Mouse (Mus musculus): Measurements from ENCODE around the gene Ltv1. TPM values are rescaled to one million over a fixed set of nuclear protein-coding genes. Genes with fewer than 3 reads are reported as not detected.

Ltv1 gene
- polyA plus RNA-seq, 1 experiment, result 6.6 TPM

DNA sequence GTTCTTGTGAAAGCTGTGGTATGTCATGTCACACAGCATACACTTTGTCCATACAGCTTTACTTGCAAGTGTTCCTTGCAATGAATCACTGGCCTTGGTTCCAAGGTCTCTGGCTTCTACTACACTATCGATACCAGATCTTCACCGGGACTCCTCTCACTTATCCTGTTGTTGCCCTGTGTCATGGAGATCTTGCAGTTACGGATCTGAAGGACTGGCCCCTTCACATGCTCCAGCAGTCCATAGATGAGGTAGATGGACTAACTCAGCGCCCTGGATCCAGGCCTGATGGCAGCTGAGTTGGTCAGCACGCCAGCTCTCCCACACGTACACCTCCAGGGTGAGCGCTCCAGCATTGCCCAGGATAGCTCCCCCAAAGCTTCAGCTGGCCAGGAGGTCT, 57.7 kb downstream of the Ltv1 start:
- H3K27ac ChIP-seq (ENCODE audit: insufficient read depth, low read length), result no peak overlapping the region
- WGBS, result 91% methylated on average over 7 of the region's 7 CpGs
- no peaks in the 10 kb centered on the region for H3K27me3 ChIP-seq (ENCODE audit: control insufficient read depth, insufficient read depth, low read length)
- TF ChIP-seq CTCF (IDR thresholded peaks at IDR 0.05; ENCODE audit: extremely low read depth, insufficient read depth, insufficient read length, insufficient replicate concordance) (no peak), POLR2A (IDR thresholded peaks at IDR 0.05; ENCODE audit: low read depth, low read length) (no peak)
- no peak overlapping the region for H3K4me3 ChIP-seq (ENCODE audit: extremely low read depth, insufficient read depth, insufficient read length)
- no peaks in the 10 kb centered on the region for H3K36me3 ChIP-seq (ENCODE audit: control insufficient read depth, insufficient read depth, low read length)
- no peaks in the 10 kb centered on the region for H3K4me1 ChIP-seq (ENCODE audit: control insufficient read depth, insufficient read depth, insufficient read length)
- no peak for DNase-seq (ENCODE audit: low read depth in 1 of 2, low spot score in 2 of 2)

DNA sequence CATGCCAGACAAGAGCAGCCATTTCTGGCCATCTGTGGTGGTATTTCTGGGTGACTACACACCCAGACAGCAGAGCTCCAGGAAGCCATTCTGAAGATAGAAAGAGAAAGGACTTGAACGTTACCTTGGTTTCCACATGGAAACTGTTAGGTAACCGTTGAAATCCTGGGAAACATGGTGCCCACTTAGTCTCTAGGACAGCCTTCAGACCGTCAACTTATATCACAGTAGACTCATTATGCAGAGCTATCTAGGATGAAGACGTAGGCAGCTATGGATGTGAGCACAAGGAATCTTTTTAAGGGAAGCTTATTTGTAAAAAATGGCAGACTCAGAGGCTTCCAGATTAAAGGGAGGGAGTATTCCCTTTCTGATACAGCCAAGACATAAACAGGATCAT, 59.1 kb downstream of the Ltv1 start:
- no peaks in the 10 kb centered on the region for H3K4me1 ChIP-seq (ENCODE audit: control insufficient read depth, insufficient read depth, insufficient read length)
- H3K36me3 ChIP-seq (ENCODE audit: control insufficient read depth, insufficient read depth, low read length), result no peaks in the 10 kb centered on the region
- no peak overlapping the region for H3K4me3 ChIP-seq (ENCODE audit: extremely low read depth, insufficient read depth, insufficient read length)
- 90% methylated on average over 4 of the region's 4 CpGs for WGBS
- DNase-seq (ENCODE audit: low read depth in 1 of 2, low spot score in 2 of 2), result no peak
- TF ChIP-seq POLR2A (IDR thresholded peaks at IDR 0.05; ENCODE audit: low read depth, low read length) (no peak), CTCF (IDR thresholded peaks at IDR 0.05; ENCODE audit: extremely low read depth, insufficient read depth, insufficient read length, insufficient replicate concordance) (no peak)
- H3K27me3 ChIP-seq (ENCODE audit: control insufficient read depth, insufficient read depth, low read length), result no peaks in the 10 kb centered on the region
- H3K27ac ChIP-seq (ENCODE audit: insufficient read depth, low read length), result no peak overlapping the region

Other genes starting within 250 kb of the Ltv1 start
- gene Stx11, start 228.9 kb downstream of the Ltv1 start, polyA plus RNA-seq (2012; rRNA removed), result 14.6 and 18.0 TPM in 2 replicates
- gene Sf3b5, start 187.8 kb downstream of the Ltv1 start, polyA plus RNA-seq (2012; rRNA removed), result 30.6 and 39.2 TPM in 2 replicates
- gene Plagl1, start 132.7 kb downstream of the Ltv1 start, polyA plus RNA-seq (2012; rRNA removed), result 1.1 and 1.4 TPM in 2 replicates
- not detected in 2 replicates for gene Zc2hc1b, start 15.1 kb downstream of the Ltv1 start, polyA plus RNA-seq (2012; rRNA removed)

Measured in spleen, adult 2 months (tissue).